Mouse (Mus musculus) frontal cortex, postnatal 25 days (tissue): ENCODE data around the gene Klhl3.
A peak's percentile ranks its signal among the peaks of the same experiment; 100 is the strongest.

Source experiments
- DNase-seq, 2 experiments: peaks; one replicate each; pipeline ENCODE4 v3.0.0; 2022; ENCODE audit warnings: low spot score in 2 of 2

The Klhl3 gene

GRCm38 (mm10) chr13:58066496-58067389 is 46.6 kb downstream of the Klhl3 start:
- no peak for DNase-seq

GRCm38 (mm10) chr13:58066081-58066495 is 47.3 kb downstream of the Klhl3 start:
- DNase-seq, result no peak

- no peak for DNase-seq
These were observed 48.1 kb downstream of the Klhl3 start for GRCm38 (mm10) chr13:58065316-58065715.

GRCm38 (mm10) chr13:58057953-58058870 is 55.2 kb downstream of the Klhl3 start:
- DNase-seq, result no peak

- DNase-seq, result no peak
These were observed 56.8 kb downstream of the Klhl3 start for GRCm38 (mm10) chr13:58056618-58057017.

GRCm38 (mm10) chr13:58053628-58054027 is 59.8 kb downstream of the Klhl3 start:
- no peak for DNase-seq

- no peak for DNase-seq
These were observed 61.7 kb downstream of the Klhl3 start for GRCm38 (mm10) chr13:58051654-58052053.

- DNase-seq, result no peak
These were observed 62.1 kb downstream of the Klhl3 start for GRCm38 (mm10) chr13:58051251-58051650.

- no peak for DNase-seq
These were observed 64.3 kb downstream of the Klhl3 start for GRCm38 (mm10) chr13:58049121-58049520.

- no peak for DNase-seq
These were observed 65.3 kb downstream of the Klhl3 start for GRCm38 (mm10) chr13:58048076-58048475.

- DNase-seq, result no peak
These were observed 67.2 kb downstream of the Klhl3 start for GRCm38 (mm10) chr13:58046178-58046577.

- no peak for DNase-seq
These were observed 68.1 kb downstream of the Klhl3 start for GRCm38 (mm10) chr13:58045278-58045677.

- DNase-seq, result no peak
These were observed 70.1 kb downstream of the Klhl3 start for GRCm38 (mm10) chr13:58043278-58043677.

GRCm38 (mm10) chr13:58040112-58040511 is 73.3 kb downstream of the Klhl3 start:
- DNase-seq, result no peak

- no peak for DNase-seq
These were observed 75.9 kb downstream of the Klhl3 start for GRCm38 (mm10) chr13:58037506-58037905.

- DNase-seq, result peak in 1 of 2 experiments; percentile 52
These were observed 77.8 kb downstream of the Klhl3 start for GRCm38 (mm10) chr13:58035470-58036156.

- no peak for DNase-seq
These were observed 78.4 kb downstream of the Klhl3 start for GRCm38 (mm10) chr13:58034985-58035384.

- no peak for DNase-seq
These were observed 78.9 kb downstream of the Klhl3 start for GRCm38 (mm10) chr13:58034507-58034906.

- DNase-seq, result peak; percentile 43 to 54
These were observed 81.6 kb downstream of the Klhl3 start for GRCm38 (mm10) chr13:58031755-58032154.

GRCm38 (mm10) chr13:58027115-58027514 is 86.3 kb downstream of the Klhl3 start:
- no peak for DNase-seq

- no peak for DNase-seq
These were observed 87.5 kb downstream of the Klhl3 start for GRCm38 (mm10) chr13:58025701-58026414.
